Mouse (Mus musculus) T-cell, adult 2 months (primary cell): ENCODE measurements around the gene Plpp1.

ENCODE experiments used
- DNase-seq: peaks from one replicate; pipeline ENCODE4 v3.0.0; 2022; ENCODE audit warnings: low spot score

Plpp1 gene

DNA sequence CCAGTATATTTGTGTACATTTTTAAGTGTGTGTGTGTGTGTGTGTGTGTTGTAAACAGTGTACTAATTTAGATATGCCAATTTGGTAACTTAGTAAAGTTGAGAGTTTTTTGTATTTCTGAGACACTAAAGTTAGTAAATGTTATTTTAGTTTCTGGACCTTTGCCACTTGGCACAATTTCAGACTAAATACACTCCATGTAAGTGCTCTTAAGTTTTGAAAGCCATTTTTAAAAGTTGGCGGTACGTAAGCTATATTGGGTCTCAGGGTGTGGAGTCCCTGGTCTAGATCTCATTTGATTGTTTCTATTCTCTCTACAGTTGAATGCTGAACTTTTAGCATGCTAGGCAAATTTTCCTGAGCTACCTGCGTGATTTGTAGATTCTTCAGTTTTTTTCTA is 17.5 kb downstream of the Plpp1 start:
- DNase-seq = no peak

DNA sequence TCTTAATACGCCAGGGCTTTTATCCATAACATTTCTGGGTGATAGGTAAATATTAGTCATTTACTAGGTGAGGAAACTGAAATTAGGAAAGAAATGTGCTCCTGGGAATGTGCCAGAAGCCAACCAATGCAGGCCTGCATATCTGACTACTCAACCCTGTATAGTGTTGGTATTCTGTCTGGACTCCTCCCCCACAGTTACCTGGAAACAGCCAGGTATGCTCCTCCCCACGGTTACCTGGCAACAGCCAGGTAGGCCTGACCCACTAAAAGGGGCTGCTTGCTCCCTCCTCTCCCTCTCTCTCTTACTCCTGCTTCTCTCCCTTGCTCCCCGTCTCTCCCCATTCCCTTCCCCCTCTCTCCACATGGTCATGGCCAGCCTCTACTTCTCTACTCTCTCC is 21.8 kb downstream of the Plpp1 start:
- DNase-seq = no peak

DNA sequence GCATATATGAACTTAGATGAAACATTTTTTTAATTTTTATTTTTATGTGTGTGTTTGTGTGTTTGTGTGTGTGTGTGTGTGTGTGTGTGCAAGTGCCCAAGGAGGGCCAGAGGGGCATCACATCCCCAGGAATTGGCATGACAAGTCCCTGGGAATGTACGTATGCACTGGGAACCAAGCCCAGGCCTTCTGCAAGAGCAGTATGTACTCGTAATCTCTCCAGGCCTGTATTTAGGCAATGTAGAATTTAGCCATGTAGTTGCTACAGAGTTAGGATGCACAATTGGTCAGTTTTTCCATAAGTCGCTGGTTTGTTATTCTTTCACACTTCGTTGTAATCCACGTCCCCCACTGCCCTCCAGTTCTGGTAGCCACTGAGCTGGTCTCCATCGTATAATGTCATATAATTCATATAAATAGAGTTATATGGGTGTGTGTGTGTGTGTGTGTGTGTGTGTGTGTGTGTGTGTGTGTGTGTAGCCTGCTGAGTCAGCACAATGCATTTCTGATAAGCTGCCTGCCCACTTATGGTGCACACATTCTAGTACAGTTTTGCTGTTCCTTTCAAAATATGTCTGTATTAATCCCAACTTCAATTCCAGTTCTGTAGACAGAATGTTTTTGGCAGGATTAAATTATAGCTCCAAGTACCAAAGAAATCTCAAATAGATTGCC is 22.8 kb downstream of the Plpp1 start:
- DNase-seq = no peak

DNA sequence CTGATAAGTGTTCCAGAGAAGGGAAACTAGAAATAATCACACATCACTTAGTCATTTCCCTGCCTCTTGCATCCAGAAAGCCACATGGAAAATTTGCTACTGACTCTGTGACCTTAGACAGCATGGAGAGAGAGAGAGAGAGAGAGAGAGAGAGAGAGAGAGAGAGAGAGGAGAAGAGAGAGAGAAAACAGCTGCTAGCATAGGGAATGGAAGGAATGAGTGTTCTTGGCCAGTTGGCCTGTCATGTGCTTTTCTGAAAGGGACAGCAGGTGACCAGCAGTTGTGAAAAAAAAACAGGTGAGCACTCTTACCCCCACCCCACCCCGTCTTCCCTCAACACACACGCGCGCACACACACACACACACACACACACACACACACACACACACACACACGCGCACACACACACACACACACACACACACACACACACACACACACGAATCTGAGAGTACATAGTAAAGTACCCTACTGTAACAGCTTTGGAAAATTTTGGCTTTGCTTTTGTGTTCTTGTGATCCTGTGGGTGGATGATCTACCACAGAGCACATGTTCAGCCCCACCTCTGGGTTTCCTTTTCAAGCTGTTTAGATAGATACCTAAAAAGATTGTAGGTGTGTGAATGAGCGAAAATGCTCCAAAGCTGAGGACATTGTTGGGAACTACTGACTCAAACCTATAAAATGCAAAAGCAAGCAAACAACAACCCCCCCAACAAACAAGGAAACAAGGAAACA is 23.5 kb downstream of the Plpp1 start:
- no peak for DNase-seq

DNA sequence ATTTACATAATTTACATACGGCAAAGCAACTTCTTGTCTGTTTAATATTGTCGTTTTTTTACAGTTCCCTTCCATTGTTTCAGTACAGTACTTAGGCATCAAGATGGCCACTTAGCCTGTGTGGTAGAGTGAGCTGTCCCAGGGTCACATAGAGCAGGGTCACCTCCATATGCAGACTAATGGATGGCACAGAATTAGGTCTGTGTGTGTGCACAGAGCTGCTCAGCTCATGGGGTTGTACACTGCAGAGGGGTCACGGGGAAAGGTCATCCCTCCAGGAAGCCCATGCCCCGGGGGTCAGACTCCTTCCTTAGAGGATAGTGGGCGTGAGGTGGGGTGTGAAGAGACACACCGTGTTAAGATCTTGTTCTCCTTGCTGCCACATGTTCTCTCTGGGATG is 24.9 kb downstream of the Plpp1 start:
- no peak for DNase-seq

DNA sequence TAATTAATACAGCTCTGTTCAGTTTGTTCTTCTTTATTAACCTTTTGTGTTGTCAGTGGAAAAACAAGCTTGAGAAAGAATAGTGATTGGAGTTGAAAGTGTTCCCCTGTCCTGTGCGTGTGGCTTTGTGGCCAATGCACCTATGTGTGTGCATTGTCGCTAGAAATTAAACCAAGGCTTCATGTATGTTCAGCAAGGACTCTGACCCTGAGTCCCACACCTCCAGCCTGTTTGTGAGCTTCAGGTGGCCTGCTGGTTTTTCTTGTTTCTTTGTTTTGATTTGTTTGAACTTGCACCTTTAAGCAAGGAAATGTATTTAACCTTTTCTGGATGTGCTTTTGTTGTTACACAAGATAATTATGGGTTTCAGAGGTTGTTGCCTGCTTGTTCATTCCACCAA is 29.0 kb downstream of the Plpp1 start:
- DNase-seq = no peak

DNA sequence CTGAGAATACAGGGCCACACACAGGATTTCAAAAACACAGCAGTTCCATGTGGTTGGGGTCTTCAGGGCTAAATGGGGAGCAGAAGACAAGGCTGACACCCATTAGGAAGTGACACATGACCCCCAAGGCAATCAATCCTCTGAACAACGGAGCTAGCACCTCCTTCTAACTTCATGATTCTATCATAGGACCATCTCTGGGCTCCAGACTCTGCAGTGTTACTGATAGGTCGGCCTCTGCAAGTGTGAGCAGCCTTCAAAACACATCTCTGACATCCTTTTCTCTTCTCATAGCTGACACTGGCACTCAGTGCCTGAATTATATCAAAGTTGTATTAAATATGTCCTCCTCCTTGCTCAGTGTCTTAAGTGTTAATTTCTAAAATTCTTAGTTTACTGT is 32.0 kb downstream of the Plpp1 start:
- DNase-seq = no peak

DNA sequence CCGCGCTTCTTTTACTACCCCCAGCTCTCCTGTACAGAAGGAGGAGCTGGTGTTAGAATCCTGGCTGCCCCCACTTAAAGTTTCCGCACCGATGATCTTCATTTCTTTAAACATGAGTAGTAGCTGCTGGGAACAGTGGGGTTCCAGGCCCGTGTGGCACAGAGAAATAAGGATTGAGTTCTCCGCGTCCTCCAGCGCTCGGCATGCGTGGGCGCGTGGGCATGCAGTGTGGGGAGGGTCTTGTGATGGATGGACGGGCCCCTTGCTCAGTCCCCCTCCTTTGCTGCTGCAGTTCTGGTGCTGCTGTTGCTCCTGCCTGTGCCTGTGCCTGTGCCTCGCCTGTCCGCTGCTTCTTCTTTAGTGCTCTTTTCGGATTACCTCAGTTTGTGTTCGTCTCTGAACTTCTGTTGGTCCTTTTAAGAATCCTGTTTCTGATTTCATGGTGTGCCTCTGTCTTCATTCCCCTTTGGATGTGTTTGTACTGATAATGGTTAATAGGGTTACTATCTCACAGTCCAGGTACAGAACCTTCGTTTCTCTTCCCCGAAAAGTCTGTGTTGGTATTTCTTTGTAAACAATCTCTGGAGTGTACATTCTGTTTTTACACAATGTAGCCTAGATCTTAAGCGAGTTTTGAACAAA is 32.8 kb downstream of the Plpp1 start:
- DNase-seq = no peak

DNA sequence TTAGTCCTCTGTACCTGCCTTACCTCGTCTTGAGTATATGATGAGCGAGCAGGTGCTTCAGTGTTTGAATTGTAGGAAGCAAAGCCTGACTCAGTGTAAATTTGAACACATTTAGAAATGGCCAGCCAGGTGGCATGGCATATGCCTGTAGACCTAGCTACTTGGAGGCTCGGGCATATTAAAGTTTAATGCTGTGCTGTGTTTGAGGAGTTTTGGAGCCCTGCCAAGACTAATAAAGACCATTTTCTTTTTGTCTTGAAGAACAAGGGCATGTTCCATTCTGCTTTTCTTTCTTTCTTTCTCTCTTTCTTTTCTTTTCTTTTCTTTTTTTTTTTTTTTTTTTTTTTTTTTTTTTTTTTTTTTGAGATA is 33.3 kb downstream of the Plpp1 start:
- no peak for DNase-seq

DNA sequence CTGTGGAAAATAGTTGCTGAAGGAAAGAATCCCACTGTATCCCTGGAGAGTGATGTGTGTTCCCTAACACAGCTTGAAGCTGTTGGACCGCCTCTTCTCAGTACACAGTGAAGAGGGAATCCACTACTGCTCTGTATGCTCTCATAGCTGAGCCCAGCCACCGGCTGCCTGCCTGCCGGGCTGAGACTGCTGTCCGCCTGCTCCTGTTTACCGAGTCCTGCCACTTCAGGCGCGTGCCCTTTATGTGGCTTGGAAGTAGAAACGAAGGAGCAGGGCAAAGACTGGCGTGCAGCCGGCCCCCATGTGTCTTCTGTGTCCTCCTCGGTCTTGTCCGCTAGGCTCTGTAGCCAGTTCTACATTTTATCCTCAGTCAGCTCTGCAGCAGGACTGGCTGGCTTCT is 34.5 kb downstream of the Plpp1 start:
- no peak for DNase-seq

DNA sequence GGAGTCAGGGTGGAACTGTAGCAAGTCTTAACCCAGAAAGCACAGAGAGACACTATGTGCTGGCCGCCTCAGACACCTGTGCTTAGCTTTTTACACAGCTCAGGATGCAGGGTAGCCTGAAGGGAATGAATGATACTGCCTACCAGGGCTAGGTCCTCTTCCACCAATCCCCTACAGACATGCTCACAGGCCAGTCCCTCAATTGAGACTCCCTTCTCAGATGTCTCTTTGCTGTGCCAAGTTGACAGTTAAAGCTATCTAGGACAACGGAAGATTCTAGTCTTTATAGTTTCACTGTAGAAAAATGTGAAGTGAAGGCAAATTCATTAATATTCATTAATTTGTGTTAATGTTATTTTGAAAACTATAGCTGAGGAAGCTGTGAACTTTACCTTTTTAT is 36.4 kb downstream of the Plpp1 start:
- DNase-seq = no peak

DNA sequence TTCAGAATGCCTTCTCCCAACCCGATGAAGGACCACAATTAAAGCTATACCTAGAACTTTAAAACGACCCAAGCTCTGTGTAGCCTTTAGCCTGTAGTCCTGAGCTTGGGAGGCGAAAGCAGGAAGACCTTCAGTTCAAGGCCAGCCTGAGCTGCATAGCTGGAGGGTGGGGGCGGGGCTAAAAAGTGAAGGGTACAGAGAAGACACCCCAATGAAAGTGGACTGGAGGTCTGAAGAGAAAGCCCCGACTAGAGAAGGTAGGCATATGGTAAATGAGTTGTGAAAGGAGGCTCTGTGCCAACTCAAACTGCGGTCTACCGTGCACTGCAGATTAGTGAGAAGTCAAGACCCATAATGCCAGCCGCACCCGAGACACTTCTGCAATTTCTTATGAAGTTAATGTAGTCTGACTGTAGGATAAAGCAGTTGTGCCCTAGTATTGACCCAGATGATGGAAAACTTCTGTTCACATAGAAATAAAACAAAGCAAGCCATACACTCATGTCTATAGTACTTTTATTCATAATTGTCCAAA is 37.1 kb downstream of the Plpp1 start:
- no peak for DNase-seq

DNA sequence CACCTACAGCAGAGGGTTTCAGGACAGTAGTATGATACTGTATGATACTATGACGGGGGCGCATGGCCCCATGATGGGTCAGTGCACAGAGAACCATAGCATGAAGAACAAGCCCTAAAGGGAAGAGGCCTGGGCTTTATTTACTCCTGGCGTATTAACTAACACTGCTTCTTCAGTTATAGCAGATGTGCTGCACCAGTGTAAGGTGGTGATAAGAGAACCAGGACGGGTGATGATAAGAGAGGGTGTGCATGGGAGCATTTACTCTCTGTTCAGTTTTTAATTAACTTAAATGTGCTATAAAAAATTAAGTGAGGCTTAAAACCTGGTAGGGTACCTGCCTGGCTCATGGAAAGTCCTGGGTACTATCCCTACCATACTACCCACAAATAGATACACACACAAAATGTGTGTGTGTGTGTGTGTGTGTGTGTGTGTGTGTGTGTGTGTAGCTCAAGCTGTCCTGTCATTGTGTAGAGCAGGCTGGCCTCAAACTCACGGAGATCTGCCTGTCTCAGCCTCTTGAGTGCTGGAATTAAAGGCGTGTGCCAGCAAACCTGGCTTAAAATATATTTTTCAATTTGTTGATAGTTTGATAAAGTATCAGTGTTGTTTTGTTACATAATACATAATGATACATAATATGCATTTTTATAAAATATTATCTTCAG is 38.1 kb downstream of the Plpp1 start:
- DNase-seq = no peak

DNA sequence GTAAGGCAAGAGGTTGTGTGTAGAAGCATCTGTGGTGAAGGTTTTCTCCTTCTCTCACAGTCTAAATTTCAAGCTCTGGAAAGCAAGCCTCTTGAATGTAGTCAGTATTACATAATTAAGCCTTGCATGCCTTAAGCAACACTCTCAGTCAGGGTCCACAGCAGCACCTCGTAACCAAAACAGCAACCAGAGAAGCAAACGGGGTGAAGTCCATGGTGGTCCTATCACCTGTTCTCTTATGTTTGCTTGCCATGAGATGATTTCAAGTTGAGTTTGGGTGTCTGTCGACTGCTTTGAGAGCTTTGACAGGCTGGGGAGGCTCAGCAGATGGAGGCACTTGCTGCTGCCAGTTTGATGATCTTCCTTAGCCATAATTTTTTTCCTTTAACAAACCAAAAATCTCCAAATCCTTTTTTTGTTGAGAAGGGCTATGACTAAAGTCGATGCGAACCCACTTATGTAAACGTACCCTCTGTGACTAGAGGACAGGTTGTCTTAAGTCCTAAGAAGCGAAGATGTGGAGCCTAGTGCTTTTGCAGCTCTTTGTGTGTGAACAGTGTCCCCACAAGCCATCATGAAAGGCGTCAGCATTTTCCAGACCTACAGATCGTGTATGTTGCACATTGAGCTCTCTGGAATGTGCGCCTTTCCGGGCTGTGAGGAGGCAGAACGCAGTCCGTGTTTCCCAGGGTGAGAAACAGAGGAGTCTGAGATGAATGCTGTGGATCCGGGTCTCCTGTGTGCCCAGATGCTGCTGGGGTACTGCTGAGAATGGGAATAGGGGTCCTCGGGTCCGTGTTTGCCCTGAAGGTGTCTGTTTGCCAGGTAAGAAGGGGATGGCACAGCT is 39.9 kb downstream of the Plpp1 start:
- DNase-seq = no peak

DNA sequence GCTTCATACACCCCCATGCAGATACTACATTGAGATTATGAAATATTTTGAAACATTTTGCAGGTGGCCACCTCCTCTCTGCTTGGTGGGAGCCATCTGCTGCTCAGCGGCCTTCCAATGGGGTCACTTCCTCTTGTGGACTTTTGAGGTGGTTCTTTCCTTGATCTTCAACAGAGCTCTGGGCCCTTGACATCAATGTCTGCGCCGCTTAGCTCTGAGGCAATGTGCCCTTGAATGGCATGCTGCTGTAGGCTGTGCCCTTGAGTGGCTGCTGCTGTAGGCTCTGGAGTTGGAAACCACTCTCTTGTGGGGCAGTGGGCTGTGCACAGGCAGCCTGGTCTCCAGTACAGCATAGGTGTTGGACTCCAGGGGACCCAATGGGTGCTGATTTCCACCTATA is 45.3 kb downstream of the Plpp1 start:
- no peak for DNase-seq

DNA sequence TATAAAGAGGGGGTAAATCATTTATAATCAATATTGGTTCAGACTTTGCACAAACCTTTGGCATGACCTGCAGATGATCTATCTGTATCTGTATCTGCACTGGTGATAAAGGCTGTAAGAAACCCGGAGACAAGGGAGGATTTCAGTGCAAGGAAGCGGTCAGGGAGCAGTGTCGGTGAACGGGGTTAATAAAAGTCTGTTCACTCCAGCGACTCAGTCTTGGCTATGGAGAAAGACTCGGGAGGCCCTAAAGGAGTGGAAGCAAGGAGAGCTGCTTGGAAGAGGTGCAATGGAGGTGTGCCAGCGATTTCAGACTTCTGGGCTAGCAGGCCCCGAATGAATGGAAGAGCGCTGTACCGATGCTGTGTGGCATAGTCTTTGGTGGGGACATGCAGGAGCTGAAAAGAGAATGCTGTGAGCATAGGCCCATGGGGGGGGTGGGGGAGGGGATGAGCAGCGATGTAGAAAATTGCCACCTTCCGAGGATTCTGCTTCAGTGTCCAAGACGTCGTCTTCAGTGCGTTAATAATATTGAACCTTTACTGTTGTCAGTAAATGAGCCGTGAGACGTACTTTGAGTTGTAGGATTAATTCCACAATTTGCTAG is 53.2 kb downstream of the Plpp1 start:
- no peak for DNase-seq

DNA sequence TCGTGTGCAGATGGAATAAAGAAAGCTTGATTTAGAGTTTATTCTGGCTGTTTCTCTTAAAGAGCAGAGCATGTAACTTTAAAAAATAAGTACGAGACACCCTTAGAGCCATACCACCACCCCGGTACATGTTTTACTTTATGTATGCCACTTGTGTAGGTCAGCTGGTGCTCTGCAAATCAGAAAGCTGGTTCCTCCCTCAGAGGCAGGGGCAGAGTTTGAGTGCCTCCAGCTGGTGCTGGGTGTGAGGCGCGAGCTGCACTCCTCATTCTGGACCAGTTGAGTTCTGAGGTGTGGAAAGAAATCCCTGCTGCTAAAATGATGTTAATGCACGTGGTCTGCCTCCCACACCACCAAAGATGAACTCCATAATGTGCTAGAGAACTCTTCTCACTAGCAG is 53.8 kb downstream of the Plpp1 start:
- no peak for DNase-seq

DNA sequence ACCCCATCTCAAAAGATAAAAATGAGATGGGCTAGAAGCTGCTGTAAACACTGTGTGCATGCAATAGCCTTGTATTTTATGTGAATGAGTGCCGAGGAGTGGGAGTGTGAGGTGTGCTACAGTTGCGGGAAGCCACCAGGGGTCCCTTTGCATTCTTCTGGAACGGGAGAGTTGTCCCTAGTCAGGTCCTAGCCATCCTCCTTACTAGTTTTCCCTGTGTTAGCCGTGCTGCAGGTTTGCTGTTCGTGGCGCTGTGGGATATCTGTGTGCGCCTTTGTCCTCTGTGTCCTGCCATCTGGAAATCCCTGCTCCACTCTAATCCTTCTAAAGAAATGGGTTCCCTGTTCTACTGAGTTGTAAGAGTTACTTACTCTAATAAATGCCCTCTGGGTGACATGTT is 57.3 kb downstream of the Plpp1 start:
- no peak for DNase-seq

DNA sequence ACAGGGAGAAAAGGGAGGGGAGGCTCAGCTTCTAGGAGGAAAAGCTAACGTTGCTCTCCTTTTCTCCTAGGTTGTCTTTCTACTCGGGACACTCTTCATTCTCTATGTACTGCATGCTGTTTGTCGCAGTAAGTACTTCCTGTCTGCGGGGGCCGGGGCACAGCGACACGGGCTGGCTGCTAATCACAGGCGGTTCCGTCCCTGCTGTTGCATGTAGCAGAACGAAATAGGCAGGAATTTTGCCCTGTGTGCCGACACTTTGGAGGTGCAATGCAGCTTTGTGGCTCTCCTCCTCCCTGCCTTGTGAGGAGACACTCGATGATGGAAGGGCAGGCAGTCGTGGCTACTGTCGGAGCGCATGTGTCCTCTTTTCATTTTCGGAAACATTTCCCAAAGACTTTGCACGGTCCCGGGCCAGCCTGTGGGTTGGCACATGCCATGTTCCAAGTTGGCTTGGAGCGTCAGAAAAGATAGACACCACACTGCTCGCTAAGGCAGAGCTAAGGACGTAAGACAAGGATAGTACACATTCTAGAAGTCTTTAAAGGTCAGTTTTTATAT is 59.1 kb downstream of the Plpp1 start:
- no peak for DNase-seq

DNA sequence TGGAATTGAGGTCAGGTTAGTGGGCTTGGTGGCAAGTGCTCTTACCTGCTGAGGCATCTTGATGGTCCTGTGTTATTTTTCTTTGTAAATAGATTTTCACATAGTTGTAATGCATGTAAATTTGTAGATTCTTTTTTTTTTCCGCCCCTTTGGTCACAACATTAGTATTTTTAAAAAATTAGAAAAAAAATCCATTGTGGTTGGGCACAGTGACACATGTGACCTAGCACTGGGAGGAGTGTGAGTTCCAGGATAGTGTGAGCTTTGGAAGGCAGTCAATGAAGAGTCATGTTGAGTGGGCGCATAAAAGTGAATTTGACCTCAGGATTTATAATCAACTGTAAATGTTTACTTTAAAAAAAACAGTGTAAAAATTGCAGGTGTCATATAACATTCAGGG is 59.8 kb downstream of the Plpp1 start:
- DNase-seq = no peak

DNA sequence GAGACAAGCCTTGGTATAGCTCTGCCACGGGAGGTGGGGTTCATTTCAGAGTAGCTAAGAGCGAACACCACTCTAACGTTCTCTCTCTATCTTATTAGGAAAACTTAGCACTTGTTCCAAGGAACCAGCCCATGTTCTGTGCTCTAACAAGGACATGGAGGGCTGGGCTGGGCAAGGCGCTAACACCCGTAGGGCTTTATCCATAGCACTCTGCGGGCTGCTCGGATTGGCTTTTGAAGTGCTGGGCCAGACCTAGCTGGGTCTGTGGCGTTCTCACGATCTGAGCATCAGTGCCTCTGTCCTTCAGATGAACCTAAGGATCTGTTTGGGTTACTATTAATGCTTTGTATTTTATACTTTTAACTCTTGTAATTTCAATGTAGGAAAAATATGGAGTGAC is 60.3 kb downstream of the Plpp1 start:
- no peak for DNase-seq
